In the genomic region with DNA sequence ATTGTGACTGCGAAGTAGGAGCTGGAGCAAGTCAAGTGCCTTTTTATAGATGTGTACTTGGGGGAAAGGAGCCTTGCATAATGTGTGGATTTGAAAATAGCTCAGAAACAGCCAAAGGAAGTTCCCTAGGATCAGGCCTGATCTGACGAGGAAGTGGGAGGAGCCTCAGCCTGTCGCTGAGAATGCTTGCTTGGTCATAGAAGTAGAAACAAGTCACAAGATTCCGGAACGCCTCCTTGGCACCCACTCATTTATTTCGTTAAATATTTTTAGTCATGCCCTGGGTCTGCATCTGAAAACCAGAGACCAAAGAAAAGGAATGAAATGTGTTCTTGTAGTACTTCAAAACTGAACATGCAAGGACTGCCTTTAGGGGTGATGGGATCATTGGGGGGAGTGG, we compare ENCODE assay signal across 8 mouse cellular contexts. TPM values are rescaled to one million over a fixed set of nuclear protein-coding genes. Genes with fewer than 3 reads are reported as not detected.
DNase-seq lines count a peak whose midpoint lies in the region; ATAC-seq and TF ChIP-seq lines count a peak whose summit lies in the region.

No protein-coding gene starts in this region.

- H3K36me3 ChIP-seq in hindbrain, embryonic 16.5 days (ENCODE audit: control insufficient read depth, insufficient read depth, low read length) = peaks cover 12% of the 10 kb centered on the region
- peaks cover 46% of the 10 kb centered on the region for H3K36me3 ChIP-seq in limb, embryonic 13.5 days
- peaks cover 43% of the 10 kb centered on the region for H3K36me3 ChIP-seq in midbrain, embryonic 13.5 days
- H3K36me3 ChIP-seq in thymus, adult 2 months (ENCODE audit: control insufficient read depth, insufficient read depth, low read length) = no peaks in the 10 kb centered on the region

- H3K9me3 ChIP-seq in hindbrain, embryonic 16.5 days (ENCODE audit: control insufficient read depth, low read length) = no peaks in the 10 kb centered on the region
- no peaks in the 10 kb centered on the region for H3K9me3 ChIP-seq in limb, embryonic 13.5 days
- H3K9me3 ChIP-seq in midbrain, embryonic 13.5 days = no peaks in the 10 kb centered on the region

- no peaks in the 10 kb centered on the region for H3K27me3 ChIP-seq in hindbrain, embryonic 16.5 days (replicated peaks; ENCODE audit: control insufficient read depth, insufficient read depth, low read length)
- no peaks in the 10 kb centered on the region for H3K27me3 ChIP-seq in limb, embryonic 13.5 days
- H3K27me3 ChIP-seq in midbrain, embryonic 13.5 days = 0 out of 2 replicates have a peak, but pooled peaks cover 3% of the 10 kb centered on the region
- no peaks in the 10 kb centered on the region for H3K27me3 ChIP-seq in thymus, adult 2 months (ENCODE audit: control insufficient read depth, insufficient read depth, low read length)

- H3K4me3 ChIP-seq in gastrocnemius, adult 2 months = peak overlapping the region; percentile 76
- H3K4me3 ChIP-seq in hindbrain, embryonic 16.5 days (ENCODE audit: low read length) = peak overlapping the region; percentile 63
- peak overlapping the region; percentile 55 for H3K4me3 ChIP-seq in limb, embryonic 13.5 days
- H3K4me3 ChIP-seq in midbrain, embryonic 13.5 days (replicated peaks) = peak overlapping the region; percentile 58
- H3K4me3 ChIP-seq in thymus, adult 2 months (ENCODE audit: control insufficient read depth, insufficient read depth, low read length) = no peak overlapping the region

- peaks cover 20% of the 10 kb centered on the region for H3K4me1 ChIP-seq in hindbrain, embryonic 16.5 days (ENCODE audit: control insufficient read depth, insufficient read depth, low read depth, low read length)
- peaks cover 41% of the 10 kb centered on the region for H3K4me1 ChIP-seq in limb, embryonic 13.5 days
- peaks cover 47% of the 10 kb centered on the region for H3K4me1 ChIP-seq in midbrain, embryonic 13.5 days (replicated peaks)
- H3K4me1 ChIP-seq in thymus, adult 2 months (replicated peaks; ENCODE audit: control insufficient read depth, insufficient read depth, low read length) = peaks cover 39% of the 10 kb centered on the region

- TF ChIP-seq CTCF in gastrocnemius, adult 2 months (IDR thresholded peaks at IDR 0.05) = no peak
- no peak for TF ChIP-seq CTCF in thymus, adult 2 months (IDR thresholded peaks at IDR 0.05; ENCODE audit: borderline replicate concordance, control insufficient read depth, extremely low read depth, insufficient read depth, low read length, poor library complexity)

- DNase-seq in right cerebral cortex, adult 18-20 months = peak; percentile 80
- DNase-seq in right cerebral cortex, postnatal 14 days = no peak
- peak; percentile 74 for DNase-seq in c-Kit-negative CD71-positive TER-119-positive erythroid progenitor cells, embryonic 14.5 days (ENCODE audit: low read depth, low spot score)
- DNase-seq in gastrocnemius, adult 2 months = peak; percentile 66
- DNase-seq in thymus, adult 2 months = peak; percentile 62

- no peak for TF ChIP-seq POLR2A in thymus, adult 2 months (IDR thresholded peaks at IDR 0.05; ENCODE audit: control insufficient read depth, extremely low read depth, insufficient read depth, low read length, poor library complexity)

- peak overlapping the region; percentile 87 for H3K4me2 ChIP-seq in hindbrain, embryonic 16.5 days (ENCODE audit: low read length)
- peak overlapping the region; percentile 87 for H3K4me2 ChIP-seq in limb, embryonic 13.5 days (replicated peaks)
- peak overlapping the region; percentile 79 for H3K4me2 ChIP-seq in midbrain, embryonic 13.5 days (replicated peaks)

- no peak for ATAC-seq in hindbrain, embryonic 16.5 days
- ATAC-seq in limb, embryonic 13.5 days (ENCODE audit: low FRiP score, low read depth) = no peak
- no peak for ATAC-seq in midbrain, embryonic 13.5 days

- peak overlapping the region; percentile 99 for H3K27ac ChIP-seq in gastrocnemius, adult 2 months
- peak overlapping the region; percentile 89; the same call in 1 of the 2 replicates for H3K27ac ChIP-seq in hindbrain, embryonic 16.5 days (ENCODE audit: low read depth, low read length)
- peak overlapping the region; percentile 92 for H3K27ac ChIP-seq in limb, embryonic 13.5 days
- H3K27ac ChIP-seq in midbrain, embryonic 13.5 days = peak overlapping the region; percentile 90; the same call in 1 of the 2 replicates
- H3K27ac ChIP-seq in thymus, adult 2 months (ENCODE audit: control insufficient read depth, insufficient read depth, low read length) = no peak overlapping the region

- intact Hi-C loops in gastrocnemius, adult 2 months (cut with DNase I) = loop anchor here (1.0 kb wide), 1 partner anchor 9 kb away; a partner anchor contains a TSS

- WGBS in hindbrain, embryonic 16.5 days = 38% methylated on average over 6 of the region's 6 CpGs
- WGBS in limb, embryonic 13.5 days = 48% methylated on average over 6 of the region's 6 CpGs
- WGBS in midbrain, embryonic 13.5 days = 53% methylated on average over 6 of the region's 6 CpGs
- WGBS in thymus, adult 2 months = 3% methylated on average over 6 of the region's 6 CpGs

- H3K9ac ChIP-seq in hindbrain, embryonic 16.5 days (ENCODE audit: low read depth, low read length) = no peak overlapping the region
- H3K9ac ChIP-seq in limb, embryonic 13.5 days = no peak overlapping the region
- no peak overlapping the region for H3K9ac ChIP-seq in midbrain, embryonic 13.5 days (replicated peaks)

RNA-seq across cellular contexts. Expression of a gene that starts 8.3 kb away (rescaled TPM):
- 10 to 100 TPM in 1 of 2 experiments, 1 to 10 TPM in 1; 6.1 to 11.6 TPM for total RNA-seq in gastrocnemius, adult 2 months (2021)
- 7.3 and 8.4 TPM in 2 replicates for polyA plus RNA-seq in hindbrain, embryonic 16.5 days (2015; fragmentation: Nextera tagmentation; extraction: Ambion mirVana)
- polyA plus RNA-seq in limb, embryonic 13.5 days (2015; fragmentation: Nextera tagmentation; extraction: Ambion mirVana) = 5.3 and 5.8 TPM in 2 replicates
- polyA plus RNA-seq in midbrain, embryonic 13.5 days (2015; fragmentation: Nextera tagmentation; extraction: Ambion mirVana) = 8.4 and 9.1 TPM in 2 replicates
- polyA plus RNA-seq in thymus, adult 2 months (2012; rRNA removed) = 39.9 and 48.4 TPM in 2 replicates

RNA-seq across cellular contexts. Expression of a gene that starts 57.9 kb away (rescaled TPM):
- total RNA-seq in gastrocnemius, adult 2 months (2021) = 1 to 10 TPM; 2.1 TPM
- 25.1 and 27.2 TPM in 2 replicates for polyA plus RNA-seq in hindbrain, embryonic 16.5 days (2015; fragmentation: Nextera tagmentation; extraction: Ambion mirVana)
- polyA plus RNA-seq in limb, embryonic 13.5 days (2015; fragmentation: Nextera tagmentation; extraction: Ambion mirVana) = 4.5 and 6.0 TPM in 2 replicates
- 18.8 and 20.8 TPM in 2 replicates for polyA plus RNA-seq in midbrain, embryonic 13.5 days (2015; fragmentation: Nextera tagmentation; extraction: Ambion mirVana)
- 13.5 and 14.5 TPM in 2 replicates for polyA plus RNA-seq in thymus, adult 2 months (2012; rRNA removed)

RNA-seq across cellular contexts. Expression of a gene that starts 58.9 kb away (rescaled TPM):
- total RNA-seq in gastrocnemius, adult 2 months (2021) = 10 to 100 TPM; 24.7 to 28.9 TPM
- 26.1 and 29.6 TPM in 2 replicates for polyA plus RNA-seq in hindbrain, embryonic 16.5 days (2015; fragmentation: Nextera tagmentation; extraction: Ambion mirVana)
- polyA plus RNA-seq in limb, embryonic 13.5 days (2015; fragmentation: Nextera tagmentation; extraction: Ambion mirVana) = 44.8 and 45.6 TPM in 2 replicates
- polyA plus RNA-seq in midbrain, embryonic 13.5 days (2015; fragmentation: Nextera tagmentation; extraction: Ambion mirVana) = 28.1 and 32.1 TPM in 2 replicates
- polyA plus RNA-seq in thymus, adult 2 months (2012; rRNA removed) = 15.4 and 17.9 TPM in 2 replicates
